Mouse (Mus musculus): Measurements from ENCODE around the gene 2310030G06Rik. TPM values are rescaled to one million over a fixed set of nuclear protein-coding genes. Genes with fewer than 3 reads are reported as not detected.

The 2310030G06Rik gene
- polyA plus RNA-seq, 1 experiment from 2014 or later, result 1.9 TPM

- Histone ChIP-seq H3K36me3 (peaks cover 4% of the 10 kb centered on the region), H3K9ac (no peak overlapping the region), H3K9me3 (no peaks in the 10 kb centered on the region), H3K4me3 (no peak overlapping the region), H3K4me1 (replicated peaks) (no peaks in the 10 kb centered on the region; the same call in 1 of the 2 replicates), H3K27me3 (no peaks in the 10 kb centered on the region), H3K4me2 (no peak overlapping the region), H3K27ac (no peak overlapping the region)
- no peak for ATAC-seq (ENCODE audit: low FRiP score)
- WGBS, result 64% methylated on average over 6 of the region's 6 CpGs
Observed at GRCm38 (mm10) chr9:50761520-50762243, 15.3 kb upstream of the 2310030G06Rik start.

GRCm38 (mm10) chr9:50756711-50757110 lies 10.4 kb upstream of the 2310030G06Rik start:
- Histone ChIP-seq H3K9ac (no peak overlapping the region), H3K4me1 (replicated peaks) (no peaks in the 10 kb centered on the region), H3K9me3 (no peaks in the 10 kb centered on the region), H3K27me3 (0 out of 2 replicates have a peak, but pooled peaks cover 4% of the 10 kb centered on the region), H3K27ac (no peak overlapping the region), H3K36me3 (no peaks in the 10 kb centered on the region), H3K4me2 (no peak overlapping the region), H3K4me3 (no peak overlapping the region)
- 33% methylated on average over 5 of the region's 5 CpGs for WGBS
- no peak for ATAC-seq (ENCODE audit: low FRiP score)

GRCm38 (mm10) chr9:50753947-50754346 lies 7.6 kb upstream of the 2310030G06Rik start:
- H3K36me3 ChIP-seq, result no peaks in the 10 kb centered on the region
- H3K9ac ChIP-seq, result no peak overlapping the region
- H3K9me3 ChIP-seq, result no peaks in the 10 kb centered on the region
- WGBS, result 68% methylated on average over 7 of the region's 7 CpGs
- H3K4me1 ChIP-seq (replicated peaks), result no peaks in the 10 kb centered on the region
- H3K4me2 ChIP-seq, result no peak overlapping the region
- ATAC-seq (ENCODE audit: low FRiP score), result no peak
- no peak overlapping the region for H3K27ac ChIP-seq
- 0 out of 2 replicates have a peak, but pooled peaks cover 4% of the 10 kb centered on the region for H3K27me3 ChIP-seq
- no peak overlapping the region for H3K4me3 ChIP-seq

DNA sequence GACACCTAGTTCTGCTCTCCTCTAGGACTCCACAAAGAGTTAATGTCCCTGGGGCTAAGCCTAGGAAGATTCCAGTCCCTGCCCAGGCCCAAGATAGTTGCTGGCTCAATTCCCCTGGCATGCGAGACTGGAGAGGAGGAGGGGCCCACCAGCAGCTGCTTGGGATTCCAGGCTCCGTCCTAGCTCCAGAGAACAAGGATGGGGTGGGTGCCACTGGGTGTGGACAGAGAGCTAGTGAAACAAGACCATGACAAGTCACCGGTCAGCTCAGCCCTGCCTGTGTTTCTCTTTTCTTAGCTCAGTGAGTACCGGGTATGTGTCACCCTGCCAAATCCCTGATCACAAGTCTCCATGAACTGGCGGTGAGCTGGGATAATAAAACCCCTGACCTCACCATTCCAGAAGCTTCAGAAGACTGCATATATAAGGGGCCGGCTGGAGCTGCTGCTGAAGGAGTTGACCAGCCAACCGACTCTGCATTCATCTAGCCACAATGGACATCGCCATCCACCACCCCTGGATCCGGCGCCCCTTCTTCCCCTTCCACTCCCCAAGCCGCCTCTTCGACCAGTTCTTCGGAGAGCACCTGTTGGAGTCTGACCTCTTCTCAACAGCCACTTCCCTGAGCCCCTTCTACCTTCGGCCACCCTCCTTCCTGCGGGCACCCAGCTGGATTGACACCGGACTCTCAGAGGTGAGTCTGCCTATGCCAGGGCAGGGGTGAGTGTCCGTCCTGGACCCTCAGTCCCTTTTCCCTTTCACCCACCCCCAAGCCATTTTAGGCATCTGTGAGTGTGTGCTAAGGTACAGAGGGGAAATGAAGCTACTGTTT lies 6.7 kb upstream of the 2310030G06Rik start:
- no peak for ATAC-seq (ENCODE audit: low FRiP score)
- Histone ChIP-seq H3K9me3 (no peaks in the 10 kb centered on the region), H3K4me2 (no peak overlapping the region), H3K27me3 (0 out of 2 replicates have a peak, but pooled peaks cover 4% of the 10 kb centered on the region), H3K9ac (0 out of 2 replicates have a peak overlapping the region, but pooled peaks have one; percentile 24), H3K27ac (no peak overlapping the region), H3K4me3 (no peak overlapping the region), H3K4me1 (replicated peaks) (no peaks in the 10 kb centered on the region), H3K36me3 (no peaks in the 10 kb centered on the region)
- WGBS, result 74% methylated on average over 17 of the region's 17 CpGs

GRCm38 (mm10) chr9:50752054-50752602 lies 5.8 kb upstream of the 2310030G06Rik start, which contains the start of gene Hspb2:
Gene Hspb2 (minus strand): TSS chr9:50752354.
- Histone ChIP-seq H3K4me3 (no peak within 1 kb of the TSS), H3K4me2 (no peak within 1 kb of the TSS), H3K9ac (0 out of 2 replicates have a peak within 1 kb of the TSS, but pooled peaks have one; percentile 24), H3K9me3 (no peaks in the 10 kb centered on the region), H3K4me1 (replicated peaks) (no peaks in the 10 kb centered on the region), H3K27ac (no peak within 1 kb of the TSS), H3K36me3 (no peaks in the 10 kb centered on the region), H3K27me3 (peaks cover 5% of the 10 kb centered on the region)
- WGBS, result 76% methylated on average over 13 of the region's 14 CpGs
- ATAC-seq (ENCODE audit: low FRiP score), result no peak

DNA sequence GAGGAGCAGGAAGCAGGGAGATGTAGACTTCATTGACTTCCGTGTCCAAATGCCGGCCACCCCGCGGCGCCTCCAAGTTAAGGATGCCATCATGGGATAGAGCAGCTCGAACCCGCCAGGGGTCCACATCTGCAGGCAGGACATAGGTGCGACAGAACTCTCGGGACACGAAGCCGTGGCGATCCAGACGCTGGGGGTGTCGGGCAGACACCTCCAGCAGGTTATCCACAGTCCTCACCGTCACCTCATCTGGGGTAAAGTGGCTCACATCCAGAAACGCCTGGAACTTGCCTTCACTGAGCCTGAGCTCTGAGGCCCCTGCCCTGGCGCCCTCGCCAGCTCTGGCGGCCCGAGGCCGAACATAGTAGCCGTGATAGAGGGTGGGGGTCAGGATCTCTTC lies 5.0 kb upstream of the 2310030G06Rik start, which contains the start of gene Cryab:
Cryab (plus strand) TSS at position 3 of the 400 bp plus-strand sequence.
- H3K4me1 ChIP-seq (replicated peaks), result peaks cover 3% of the 10 kb centered on the region
- H3K4me3 ChIP-seq, result no peak within 1 kb of the TSS
- 79% methylated on average over 22 of the region's 22 CpGs for WGBS
- H3K9me3 ChIP-seq, result no peaks in the 10 kb centered on the region
- no peak for ATAC-seq (ENCODE audit: low FRiP score)
- no peaks in the 10 kb centered on the region for H3K36me3 ChIP-seq
- H3K9ac ChIP-seq, result no peak within 1 kb of the TSS
- peaks cover 10% of the 10 kb centered on the region for H3K27me3 ChIP-seq
- no peak within 1 kb of the TSS for H3K27ac ChIP-seq
- H3K4me2 ChIP-seq, result no peak within 1 kb of the TSS

DNA sequence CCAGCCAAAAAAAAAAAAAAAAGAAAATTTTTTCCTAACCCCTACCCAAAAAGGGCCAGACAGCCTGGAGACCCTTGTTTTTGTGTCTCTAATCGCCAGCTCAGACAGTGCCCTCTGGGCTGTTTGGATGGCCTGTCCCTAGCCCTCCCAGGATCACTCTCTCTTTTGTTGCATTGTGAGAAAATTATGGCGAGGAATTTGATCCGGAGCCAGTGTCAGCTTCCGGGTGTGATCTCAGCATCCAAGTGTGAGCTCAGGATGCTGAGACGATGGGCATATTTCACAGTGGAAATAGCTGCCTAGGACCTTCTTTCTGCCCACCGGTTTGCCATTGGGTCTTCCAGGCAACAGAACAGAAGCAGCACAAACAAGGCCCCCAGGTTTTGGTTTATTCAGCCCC lies 4.4 kb upstream of the 2310030G06Rik start:
- Histone ChIP-seq H3K27me3 (peaks cover 16% of the 10 kb centered on the region), H3K27ac (no peak overlapping the region), H3K9ac (no peak overlapping the region), H3K4me1 (replicated peaks) (peaks cover 9% of the 10 kb centered on the region), H3K4me2 (no peak overlapping the region), H3K9me3 (no peaks in the 10 kb centered on the region), H3K4me3 (no peak overlapping the region), H3K36me3 (no peaks in the 10 kb centered on the region)
- ATAC-seq (ENCODE audit: low FRiP score), result no peak
- WGBS, result 75% methylated on average over 6 of the region's 6 CpGs

- peak overlapping the region; percentile 65; the same call in 1 of the 2 replicates for H3K9ac ChIP-seq
- no peak for ATAC-seq (ENCODE audit: low FRiP score)
- no peak overlapping the region for H3K27ac ChIP-seq
- H3K27me3 ChIP-seq, result peaks cover 17% of the 10 kb centered on the region
- H3K4me2 ChIP-seq, result peak overlapping the region; percentile 58
- WGBS, result 20% methylated on average over 7 of the region's 7 CpGs
- no peaks in the 10 kb centered on the region for H3K9me3 ChIP-seq
- H3K4me3 ChIP-seq, result peak overlapping the region; percentile 37
- H3K4me1 ChIP-seq (replicated peaks), result peaks cover 9% of the 10 kb centered on the region
- no peaks in the 10 kb centered on the region for H3K36me3 ChIP-seq
Observed at GRCm38 (mm10) chr9:50745806-50746205, 530 bp downstream of the 2310030G06Rik start.

GRCm38 (mm10) chr9:50742744-50743143 lies 3.6 kb downstream of the 2310030G06Rik start:
- Histone ChIP-seq H3K27me3 (peaks cover 17% of the 10 kb centered on the region), H3K4me3 (no peak overlapping the region), H3K36me3 (no peaks in the 10 kb centered on the region), H3K4me1 (replicated peaks) (peaks cover 19% of the 10 kb centered on the region), H3K4me2 (no peak overlapping the region), H3K9me3 (no peaks in the 10 kb centered on the region), H3K9ac (no peak overlapping the region), H3K27ac (no peak overlapping the region)
- WGBS, result 74% methylated on average over 2 of the region's 2 CpGs
- no peak for ATAC-seq (ENCODE audit: low FRiP score)

DNA sequence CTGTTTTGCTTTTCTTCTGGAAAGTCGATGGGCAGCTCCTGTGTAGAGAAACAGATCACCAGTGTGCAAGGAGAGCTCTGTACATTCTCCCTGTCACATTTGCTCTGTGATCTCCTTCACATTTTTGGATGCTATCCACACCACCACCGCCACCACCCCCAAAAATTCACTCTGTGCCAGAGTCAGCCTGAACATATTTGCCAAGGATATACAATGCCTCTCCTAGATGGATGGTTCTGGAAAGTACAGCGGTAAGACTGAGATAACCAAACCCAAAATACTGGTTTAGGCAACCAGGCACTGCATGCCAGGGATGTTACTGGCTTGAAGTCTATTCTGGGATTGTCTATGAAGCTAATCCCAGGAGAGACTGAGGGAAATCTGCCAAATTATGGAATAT lies 4.1 kb downstream of the 2310030G06Rik start:
- no peak for ATAC-seq (ENCODE audit: low FRiP score)
- Histone ChIP-seq H3K9me3 (no peaks in the 10 kb centered on the region), H3K27ac (no peak overlapping the region), H3K4me2 (no peak overlapping the region), H3K36me3 (no peaks in the 10 kb centered on the region), H3K27me3 (peaks cover 17% of the 10 kb centered on the region), H3K9ac (no peak overlapping the region), H3K4me3 (no peak overlapping the region), H3K4me1 (replicated peaks) (peaks cover 19% of the 10 kb centered on the region)
- 84% methylated on average over 3 of the region's 3 CpGs for WGBS

GRCm38 (mm10) chr9:50740867-50741784 lies 5.2 kb downstream of the 2310030G06Rik start:
- 89% methylated on average over 14 of the region's 14 CpGs for WGBS
- H3K27me3 ChIP-seq, result peaks cover 13% of the 10 kb centered on the region
- peaks cover 15% of the 10 kb centered on the region for H3K4me1 ChIP-seq (replicated peaks)
- ATAC-seq (ENCODE audit: low FRiP score), result no peak
- no peak overlapping the region for H3K4me3 ChIP-seq
- no peak overlapping the region for H3K9ac ChIP-seq
- H3K9me3 ChIP-seq, result no peaks in the 10 kb centered on the region
- H3K36me3 ChIP-seq, result no peaks in the 10 kb centered on the region
- no peak overlapping the region for H3K4me2 ChIP-seq
- H3K27ac ChIP-seq, result no peak overlapping the region

All from hindbrain, embryonic 13.5 days (tissue).